Mouse (Mus musculus): ENCODE results near the gene Myh6. TPM values are rescaled to one million over a fixed set of nuclear protein-coding genes. Genes with fewer than 3 reads are reported as not detected.

Gene Myh6
- polyA plus RNA-seq, 2 experiments: 2.1 to 7.3 TPM

- Histone ChIP-seq H3K4me1 (ENCODE audit: control insufficient read depth, insufficient read depth, low read length) (peaks cover 20% of the 10 kb centered on the region), H3K9me3 (ENCODE audit: control insufficient read depth, low read length) (no peaks in the 10 kb centered on the region), H3K4me2 (replicated peaks; ENCODE audit: low read depth, low read length, severe bottlenecking) (peak overlapping the region; percentile 22; the same call in 1 of the 2 replicates), H3K27me3 (ENCODE audit: control insufficient read depth, insufficient read depth, low read length) (no peaks in the 10 kb centered on the region), H3K9ac (ENCODE audit: low read depth, low read length, severe bottlenecking) (no peak overlapping the region), H3K27ac (replicated peaks; ENCODE audit: low read depth, low read length) (no peak overlapping the region), H3K36me3 (ENCODE audit: control insufficient read depth, insufficient read depth, low read length) (no peaks in the 10 kb centered on the region), H3K4me3 (replicated peaks; ENCODE audit: low read length) (no peak overlapping the region)
- no peak for DNase-seq (ENCODE audit: low spot score)
- no peak for ATAC-seq (ENCODE audit: low FRiP score, low read depth)
- TF ChIP-seq POLR2A (IDR thresholded peaks at IDR 0.05; ENCODE audit: borderline replicate concordance, extremely low read depth, insufficient read depth, insufficient read length): no peak
- WGBS: 87% methylated on average over 16 of the region's 16 CpGs
Observed at GRCm38 (mm10) chr14:54937361-54938182, 29.2 kb downstream of the Myh6 start.

DNA sequence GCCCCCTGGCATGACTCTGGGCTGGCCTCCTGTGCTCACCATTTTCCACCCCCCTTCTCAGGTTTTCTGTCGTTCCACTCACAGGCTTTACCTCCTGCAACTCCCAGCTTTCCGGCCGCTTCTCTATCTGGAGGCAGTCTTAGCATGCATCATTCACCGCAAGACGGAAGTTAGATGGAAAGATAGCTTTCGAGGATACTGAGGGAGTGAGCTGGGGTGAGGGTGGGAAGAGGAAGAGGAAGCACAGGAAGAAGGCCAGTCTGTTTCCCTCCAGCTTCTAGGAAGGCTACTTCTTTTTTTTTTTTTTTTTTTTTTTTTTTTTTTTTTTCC lies 29.9 kb downstream of the Myh6 start:
- peak overlapping the region; percentile 10 for H3K4me3 ChIP-seq (replicated peaks; ENCODE audit: low read length)
- peaks cover 21% of the 10 kb centered on the region for H3K4me1 ChIP-seq (ENCODE audit: control insufficient read depth, insufficient read depth, low read length)
- DNase-seq (ENCODE audit: low spot score) (no peak), ATAC-seq (ENCODE audit: low FRiP score, low read depth) (no peak)
- peak overlapping the region; percentile 20 for H3K4me2 ChIP-seq (replicated peaks; ENCODE audit: low read depth, low read length, severe bottlenecking)
- WGBS: 36% methylated on average over 6 of the region's 6 CpGs
- peak overlapping the region; percentile 43 for H3K9ac ChIP-seq (ENCODE audit: low read depth, low read length, severe bottlenecking)
- no peaks in the 10 kb centered on the region for H3K9me3 ChIP-seq (ENCODE audit: control insufficient read depth, low read length)
- no peaks in the 10 kb centered on the region for H3K36me3 ChIP-seq (ENCODE audit: control insufficient read depth, insufficient read depth, low read length)
- no peaks in the 10 kb centered on the region for H3K27me3 ChIP-seq (ENCODE audit: control insufficient read depth, insufficient read depth, low read length)
- no peak for TF ChIP-seq POLR2A (IDR thresholded peaks at IDR 0.05; ENCODE audit: borderline replicate concordance, extremely low read depth, insufficient read depth, insufficient read length)
- peak overlapping the region; percentile 77 for H3K27ac ChIP-seq (replicated peaks; ENCODE audit: low read depth, low read length)

- Histone ChIP-seq H3K27me3 (ENCODE audit: control insufficient read depth, insufficient read depth, low read length) (no peaks in the 10 kb centered on the region), H3K36me3 (ENCODE audit: control insufficient read depth, insufficient read depth, low read length) (no peaks in the 10 kb centered on the region), H3K27ac (replicated peaks; ENCODE audit: low read depth, low read length) (peak within 1 kb of the TSS; percentile 77), H3K4me3 (replicated peaks; ENCODE audit: low read length) (peak within 1 kb of the TSS; percentile 10), H3K9me3 (ENCODE audit: control insufficient read depth, low read length) (no peaks in the 10 kb centered on the region), H3K9ac (ENCODE audit: low read depth, low read length, severe bottlenecking) (peak within 1 kb of the TSS; percentile 43), H3K4me1 (ENCODE audit: control insufficient read depth, insufficient read depth, low read length) (peaks cover 21% of the 10 kb centered on the region), H3K4me2 (replicated peaks; ENCODE audit: low read depth, low read length, severe bottlenecking) (peak within 1 kb of the TSS; percentile 20)
- DNase-seq (ENCODE audit: low spot score) (peak; percentile 51), ATAC-seq (ENCODE audit: low FRiP score, low read depth) (peak; percentile 76)
- no peak for TF ChIP-seq POLR2A (IDR thresholded peaks at IDR 0.05; ENCODE audit: borderline replicate concordance, extremely low read depth, insufficient read depth, insufficient read length)
- 26% methylated on average over 8 of the region's 8 CpGs for WGBS
Observed at GRCm38 (mm10) chr14:54935904-54936830, 30.6 kb downstream of the Myh6 start, which contains the start of gene Cmtm5. Gene Cmtm5, plus strand, starts transcription at chr14:54936261.

GRCm38 (mm10) chr14:54932645-54933150 lies 34.0 kb downstream of the Myh6 start, which contains the start of gene Il25:
Gene Il25, plus strand, starts transcription at chr14:54932695.
- Histone ChIP-seq H3K27ac (replicated peaks; ENCODE audit: low read depth, low read length) (no peak within 1 kb of the TSS), H3K9ac (ENCODE audit: low read depth, low read length, severe bottlenecking) (no peak within 1 kb of the TSS), H3K4me1 (ENCODE audit: control insufficient read depth, insufficient read depth, low read length) (peaks cover 28% of the 10 kb centered on the region), H3K9me3 (ENCODE audit: control insufficient read depth, low read length) (no peaks in the 10 kb centered on the region), H3K36me3 (ENCODE audit: control insufficient read depth, insufficient read depth, low read length) (no peaks in the 10 kb centered on the region), H3K27me3 (ENCODE audit: control insufficient read depth, insufficient read depth, low read length) (no peaks in the 10 kb centered on the region), H3K4me2 (replicated peaks; ENCODE audit: low read depth, low read length, severe bottlenecking) (no peak within 1 kb of the TSS), H3K4me3 (replicated peaks; ENCODE audit: low read length) (no peak within 1 kb of the TSS)
- TF ChIP-seq POLR2A (IDR thresholded peaks at IDR 0.05; ENCODE audit: borderline replicate concordance, extremely low read depth, insufficient read depth, insufficient read length): no peak
- 21% methylated on average over 5 of the region's 6 CpGs for WGBS
- DNase-seq (ENCODE audit: low spot score): peak; percentile 62
- peak; percentile 60; the same call in 1 of the 2 replicates for ATAC-seq (ENCODE audit: low FRiP score, low read depth)

- TF ChIP-seq POLR2A (IDR thresholded peaks at IDR 0.05; ENCODE audit: borderline replicate concordance, extremely low read depth, insufficient read depth, insufficient read length): no peak
- no peak for DNase-seq (ENCODE audit: low spot score)
Observed at GRCm38 (mm10) chr14:54930431-54930830, 36.3 kb downstream of the Myh6 start.

More at GRCm38 (mm10) chr14:54930431-54930830, 36.3 kb downstream of the Myh6 start:
- Histone ChIP-seq H3K9ac (ENCODE audit: low read depth, low read length, severe bottlenecking) (no peak overlapping the region), H3K4me3 (replicated peaks; ENCODE audit: low read length) (no peak overlapping the region), H3K4me2 (replicated peaks; ENCODE audit: low read depth, low read length, severe bottlenecking) (no peak overlapping the region), H3K27ac (replicated peaks; ENCODE audit: low read depth, low read length) (no peak overlapping the region), H3K36me3 (ENCODE audit: control insufficient read depth, insufficient read depth, low read length) (no peaks in the 10 kb centered on the region), H3K27me3 (ENCODE audit: control insufficient read depth, insufficient read depth, low read length) (no peaks in the 10 kb centered on the region), H3K9me3 (ENCODE audit: control insufficient read depth, low read length) (no peaks in the 10 kb centered on the region), H3K4me1 (ENCODE audit: control insufficient read depth, insufficient read depth, low read length) (peaks cover 23% of the 10 kb centered on the region)
- WGBS: 31% methylated on average over 2 of the region's 2 CpGs
- no peak for ATAC-seq (ENCODE audit: low FRiP score, low read depth)
